Mouse (Mus musculus) kidney, adult 9 months (tissue): Measurements from ENCODE around the gene BC049762.

Source experiments
- DNase-seq: peaks from one replicate; pipeline ENCODE4 v3.0.0; 2022

The BC049762 gene

DNA sequence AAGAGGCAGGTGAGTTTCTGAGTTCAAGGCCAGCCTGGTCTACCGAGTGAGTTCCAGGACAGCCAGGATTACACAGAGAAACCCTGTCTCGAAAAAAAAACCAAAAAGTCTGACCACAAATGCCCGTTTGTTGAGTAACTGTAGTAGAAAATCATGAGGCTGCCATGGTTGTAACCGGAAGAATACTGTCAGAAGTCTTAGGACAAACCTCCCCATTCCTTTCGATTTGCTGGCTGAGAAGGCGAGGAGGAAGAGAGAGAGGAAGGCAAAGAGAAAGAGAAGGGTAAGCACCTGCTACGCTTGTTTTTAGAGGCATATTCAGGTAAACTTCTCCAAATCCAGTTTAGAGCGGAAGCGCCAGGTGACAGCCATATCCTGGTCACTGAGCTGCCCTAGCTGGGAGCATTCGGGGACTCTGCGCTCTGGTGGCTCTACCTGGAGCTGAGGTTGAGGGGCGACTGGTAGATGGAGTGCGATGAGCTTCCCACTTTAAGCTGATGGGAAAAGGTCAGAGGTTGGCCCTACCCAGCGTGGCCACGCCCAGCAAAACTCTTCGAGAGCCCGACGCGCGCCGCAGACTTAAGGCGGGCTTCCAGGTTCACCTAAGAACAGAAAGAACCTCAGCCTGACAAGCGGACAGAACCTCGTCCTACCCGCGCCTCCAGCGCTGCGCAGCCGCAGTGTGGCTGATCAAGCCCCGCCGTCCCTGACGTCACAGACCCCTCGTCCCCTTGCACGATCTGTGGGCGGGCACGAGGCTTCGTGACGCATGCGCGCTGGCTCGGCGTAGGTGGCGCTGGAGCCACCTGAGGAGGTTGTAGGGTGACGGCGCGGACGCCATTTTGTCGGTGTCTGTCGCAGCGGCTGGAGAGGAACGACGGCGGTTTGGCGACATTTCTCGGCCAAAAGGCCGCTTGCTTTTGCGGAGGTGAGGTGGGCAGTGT, at the start of gene BC049762:
BC049762 (minus strand) TSS at position 705 of the 944 bp plus-strand sequence.
- peak; percentile 99 for DNase-seq

DNA sequence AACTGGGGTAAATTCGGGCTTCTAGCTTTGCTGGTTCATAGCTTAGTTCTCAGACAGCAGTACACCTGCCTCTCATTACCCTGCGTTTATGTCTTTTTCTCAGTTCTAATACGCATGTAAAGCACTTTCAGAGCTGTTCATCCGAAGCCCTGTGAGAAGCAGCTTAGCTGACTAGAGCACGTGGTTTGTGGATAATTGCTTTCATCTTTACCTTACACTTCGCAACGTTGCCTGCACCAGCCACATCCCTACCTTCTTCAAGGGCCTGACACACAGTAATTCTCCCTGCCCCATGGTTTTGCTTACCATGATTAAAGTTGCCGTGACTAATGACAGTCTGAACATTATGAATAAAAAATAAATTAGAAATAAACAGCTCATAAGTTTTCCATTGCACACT, 49.0 kb upstream of the BC049762 start:
- DNase-seq: no peak

DNA sequence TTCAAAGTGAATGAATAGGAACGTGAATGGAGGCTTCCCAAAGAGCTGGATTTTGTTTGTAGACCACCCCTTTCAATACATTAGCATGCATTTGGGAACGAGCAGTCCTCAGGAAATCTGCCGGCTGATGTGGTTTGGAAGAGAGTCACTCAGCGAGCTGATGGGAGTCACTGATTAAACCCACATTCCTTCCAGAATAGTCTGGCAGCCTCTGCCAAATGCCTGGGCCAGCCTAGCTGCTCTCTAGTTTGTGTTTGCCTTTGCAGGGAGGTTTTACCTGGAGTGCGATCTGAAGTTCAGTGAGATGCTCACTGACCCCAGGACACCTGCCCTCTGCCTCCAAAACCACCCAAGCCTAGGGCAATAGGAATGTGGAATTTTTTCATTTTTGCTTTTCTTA, 45.5 kb upstream of the BC049762 start:
- peak; percentile 81 for DNase-seq

DNA sequence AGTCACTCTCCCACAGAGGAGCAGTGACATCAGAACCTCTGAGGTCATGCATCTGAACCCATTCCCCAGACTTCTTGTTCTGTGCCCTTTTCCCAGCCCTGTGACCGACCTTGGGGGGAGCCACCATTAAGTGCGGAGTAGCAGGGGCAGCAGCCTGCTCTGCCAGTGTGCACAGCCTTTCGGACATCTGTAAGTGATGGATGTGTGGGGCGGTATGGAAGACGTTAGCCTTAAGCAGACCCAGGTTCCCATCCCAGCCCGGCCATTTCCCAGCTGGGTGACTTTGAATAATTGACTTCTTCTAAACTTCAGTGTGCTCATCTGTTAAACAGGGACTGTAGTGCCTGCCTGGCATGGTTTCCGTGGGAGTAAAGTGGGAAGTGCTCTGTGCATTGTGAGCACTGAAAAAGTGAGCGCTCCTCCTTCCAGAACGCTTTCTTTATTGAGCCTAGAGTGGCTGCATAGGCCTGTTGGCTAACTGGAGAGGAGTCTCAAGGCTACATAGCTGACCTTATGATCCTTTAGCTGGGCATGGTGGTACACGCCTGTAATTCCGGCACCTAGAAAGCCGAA, 41.2 kb upstream of the BC049762 start:
- DNase-seq: no peak

DNA sequence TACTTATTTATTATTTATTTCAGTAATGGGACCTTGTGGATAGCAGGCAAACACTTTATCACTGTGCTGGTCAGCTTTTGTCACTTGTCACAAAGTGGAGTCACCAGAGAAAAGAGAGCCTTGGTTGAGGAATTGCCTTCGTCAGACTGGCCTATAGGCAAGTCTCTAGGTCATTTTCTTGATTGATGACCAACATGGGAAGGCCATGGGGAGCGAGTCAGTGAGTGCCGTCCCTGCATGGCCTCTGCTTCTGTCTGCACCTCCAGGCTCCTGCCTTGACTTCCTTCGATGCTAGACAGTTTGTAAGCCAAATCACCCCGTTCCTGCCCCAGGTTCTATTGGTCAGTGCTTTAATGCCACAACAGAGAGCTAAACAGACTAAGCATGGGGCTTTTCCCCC, 39.5 kb upstream of the BC049762 start:
- no peak for DNase-seq

DNA sequence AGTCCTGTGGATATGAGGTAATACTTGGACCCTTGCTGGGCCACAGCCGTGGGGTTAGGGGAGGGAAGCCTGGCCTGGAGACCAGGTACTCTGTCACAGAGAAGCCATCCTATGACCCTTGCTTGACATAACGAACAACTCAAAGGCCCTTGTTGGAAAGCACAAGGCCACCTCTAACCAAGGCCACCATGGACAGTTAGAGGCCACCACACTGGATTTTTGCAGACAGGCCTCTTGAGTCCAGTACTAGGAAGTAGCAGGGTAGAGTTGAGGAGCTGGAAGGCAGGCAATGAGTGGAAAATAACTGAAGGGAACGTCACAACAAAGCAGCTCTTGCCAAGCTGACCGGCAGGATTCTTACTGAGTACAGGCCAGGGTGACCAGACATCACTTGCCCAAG, 35.8 kb upstream of the BC049762 start:
- DNase-seq: no peak

DNA sequence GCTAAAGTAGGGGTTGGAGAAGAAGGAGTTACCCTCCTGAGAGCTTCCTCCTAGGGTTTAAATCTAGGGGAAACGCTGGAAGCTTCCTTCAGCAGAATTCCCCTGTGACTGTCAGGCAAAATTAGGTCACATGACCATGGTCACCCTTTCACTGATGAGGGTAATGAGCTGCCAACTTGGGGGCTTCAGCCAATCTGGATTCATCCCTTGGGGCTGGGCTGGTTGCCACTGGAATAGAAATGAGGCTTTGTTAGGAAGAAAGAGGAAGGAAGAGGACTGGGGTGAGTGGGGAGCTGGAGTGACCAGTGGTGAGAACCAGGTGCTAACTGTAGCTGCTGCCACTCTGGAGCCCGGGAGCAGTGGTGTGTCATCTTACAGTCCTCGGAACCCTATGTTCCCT, 32.9 kb upstream of the BC049762 start:
- no peak for DNase-seq

DNA sequence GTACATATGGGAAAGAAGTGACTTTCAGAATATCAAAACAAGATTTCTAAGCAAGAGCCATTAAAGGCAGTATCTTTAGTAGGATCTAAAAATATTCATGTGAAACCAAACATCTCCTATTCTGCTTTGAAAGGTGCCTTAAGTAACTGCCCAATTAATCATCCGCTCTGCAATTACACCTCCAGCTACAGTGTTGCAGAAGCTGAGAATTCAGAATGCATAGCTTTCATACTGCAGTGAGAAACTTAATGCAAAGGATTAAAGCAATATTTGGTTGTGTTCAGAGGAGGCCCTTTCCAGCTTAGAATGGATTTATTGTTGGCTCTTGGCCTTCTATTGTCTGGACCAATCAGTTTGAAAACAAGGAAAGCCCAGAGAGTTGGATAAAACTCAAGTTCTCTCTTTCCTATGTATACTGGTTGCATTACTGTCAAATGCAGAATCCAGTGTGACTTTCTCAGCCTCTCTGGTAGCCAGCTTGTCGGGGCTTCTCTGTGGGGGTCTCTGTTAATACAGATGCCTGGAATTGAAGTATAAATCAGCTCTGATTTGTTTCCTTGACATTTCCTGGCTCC, 31.2 kb upstream of the BC049762 start:
- DNase-seq: no peak

DNA sequence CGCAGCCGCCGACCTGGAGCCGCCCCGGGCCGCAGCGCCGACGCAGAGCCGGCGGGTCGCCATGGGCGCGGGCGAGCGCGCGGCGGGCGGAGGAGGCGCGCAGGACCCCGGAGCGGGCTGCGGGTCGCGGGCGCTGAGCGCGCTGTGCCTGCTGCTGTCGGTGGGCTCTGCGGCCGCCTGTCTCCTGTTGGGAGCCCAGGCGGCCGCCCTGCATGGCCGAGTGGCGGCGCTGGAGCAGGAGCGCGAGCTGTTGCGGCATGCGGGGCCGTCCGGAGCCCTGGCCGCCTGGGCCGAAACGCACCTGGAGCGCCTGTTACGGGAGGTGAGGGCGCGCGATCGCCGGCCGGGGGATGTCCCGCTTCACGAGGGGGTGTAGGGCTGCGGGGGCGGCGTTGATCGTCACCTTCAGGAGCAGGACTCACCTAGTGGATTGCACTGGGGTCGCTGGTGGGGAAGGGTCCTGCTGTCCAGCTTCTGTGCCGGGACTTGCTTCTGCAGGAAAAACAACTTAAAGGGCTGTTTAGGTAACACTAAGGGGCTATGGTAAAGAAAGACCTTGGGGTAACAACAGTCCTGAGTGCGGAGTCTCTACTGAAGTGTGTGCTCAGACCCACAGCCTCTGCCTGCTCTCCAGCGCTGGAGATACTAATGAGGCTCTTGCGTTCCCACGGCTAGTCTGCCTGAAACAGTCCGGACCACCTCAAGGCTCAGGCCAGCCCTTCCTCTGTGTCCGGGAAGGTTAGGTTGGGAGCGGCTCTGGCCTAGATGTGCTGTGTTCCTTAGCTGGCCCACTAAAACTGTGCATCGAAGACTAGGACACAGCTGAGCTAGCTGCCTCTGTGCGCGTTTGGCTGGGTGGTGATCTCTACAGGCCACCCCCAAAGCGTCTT, 27.5 kb upstream of the BC049762 start:
- DNase-seq: peak; percentile 31

DNA sequence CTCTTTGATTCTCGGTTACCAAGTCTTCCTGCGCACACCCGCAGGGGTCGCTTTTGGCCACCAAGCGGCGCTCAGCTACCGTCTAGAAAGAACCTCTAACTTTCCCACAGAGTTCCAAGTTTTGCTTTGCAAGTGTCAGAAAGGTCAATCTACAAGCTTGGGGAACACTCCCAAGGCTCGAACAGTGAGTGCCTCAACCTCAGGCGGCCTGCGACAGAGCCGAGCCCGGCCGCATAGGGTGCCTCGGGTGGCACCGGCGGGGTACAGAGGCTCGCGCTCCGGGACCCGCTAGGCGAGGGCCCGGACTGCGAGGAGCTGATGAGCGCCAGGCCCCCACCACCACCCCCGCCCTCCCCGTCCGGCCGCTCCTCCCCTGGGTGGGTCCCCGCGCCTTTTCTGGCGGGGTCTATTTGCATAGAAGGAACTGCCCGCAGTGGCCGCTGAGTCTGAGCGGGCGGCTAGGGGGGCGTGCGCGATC, 26.8 kb upstream of the BC049762 start, which contains the start of gene Col23a1:
Col23a1 (plus strand) TSS at position 357 of the 478 bp plus-strand sequence.
- peak; percentile 79 for DNase-seq

DNA sequence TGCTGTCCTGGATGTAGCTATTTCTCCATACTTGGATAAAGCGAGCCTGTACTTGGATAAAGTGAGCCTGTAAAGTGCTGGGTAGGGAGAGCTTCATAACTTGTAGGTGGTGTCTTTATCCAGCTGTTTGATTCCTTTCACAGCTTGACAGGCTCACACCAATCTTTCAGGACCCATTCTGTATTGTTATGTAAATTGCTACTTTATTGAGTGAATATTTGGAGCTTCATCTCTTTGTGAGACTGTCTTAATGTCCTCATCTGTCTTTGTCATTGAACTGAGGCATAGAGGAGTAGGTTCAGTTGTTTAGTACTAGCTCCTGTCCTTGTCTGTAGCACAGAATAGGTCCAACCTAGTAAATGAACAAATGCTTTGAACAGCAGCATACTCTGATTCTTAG, 11.6 kb upstream of the BC049762 start:
- no peak for DNase-seq

DNA sequence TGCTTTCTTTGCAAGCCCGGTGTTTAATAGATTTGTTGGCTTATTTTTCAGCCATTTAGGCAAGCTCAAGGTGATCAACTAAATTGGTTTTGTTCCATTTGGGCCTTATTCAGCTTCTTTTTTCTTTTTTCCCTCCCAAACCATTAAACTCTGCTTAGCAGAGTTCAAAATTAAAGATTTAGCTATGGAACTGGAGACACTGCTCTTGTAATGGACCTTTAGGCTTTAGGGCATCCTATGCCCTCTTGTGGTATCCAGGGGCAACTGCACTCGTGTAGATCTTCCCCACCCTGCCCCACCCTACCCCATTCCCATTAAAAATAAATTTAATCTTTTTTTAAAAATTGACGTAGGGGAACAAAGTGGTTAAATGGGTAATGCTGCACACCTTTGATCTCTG, 2.5 kb upstream of the BC049762 start:
- DNase-seq: peak; percentile 32

DNA sequence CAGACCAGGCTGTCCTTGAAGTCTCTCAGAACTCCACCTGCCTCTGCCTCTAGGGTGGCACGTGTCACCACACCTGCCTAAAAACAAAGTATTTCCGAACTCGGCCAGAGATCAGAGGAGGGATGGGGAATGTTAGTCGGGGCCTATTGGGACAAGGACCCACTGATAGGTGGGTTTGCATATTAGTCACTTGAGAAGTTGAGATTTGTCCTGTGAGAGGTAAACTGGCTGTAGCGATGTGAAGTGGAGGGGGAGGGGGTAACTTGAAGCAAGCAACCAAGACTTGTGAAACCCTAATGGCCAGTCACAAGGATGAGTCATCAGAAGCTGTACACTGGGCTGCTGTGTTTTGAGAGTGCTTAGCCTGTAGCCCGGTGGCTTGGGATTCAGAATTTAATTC, 1.5 kb upstream of the BC049762 start:
- DNase-seq: peak; percentile 47

DNA sequence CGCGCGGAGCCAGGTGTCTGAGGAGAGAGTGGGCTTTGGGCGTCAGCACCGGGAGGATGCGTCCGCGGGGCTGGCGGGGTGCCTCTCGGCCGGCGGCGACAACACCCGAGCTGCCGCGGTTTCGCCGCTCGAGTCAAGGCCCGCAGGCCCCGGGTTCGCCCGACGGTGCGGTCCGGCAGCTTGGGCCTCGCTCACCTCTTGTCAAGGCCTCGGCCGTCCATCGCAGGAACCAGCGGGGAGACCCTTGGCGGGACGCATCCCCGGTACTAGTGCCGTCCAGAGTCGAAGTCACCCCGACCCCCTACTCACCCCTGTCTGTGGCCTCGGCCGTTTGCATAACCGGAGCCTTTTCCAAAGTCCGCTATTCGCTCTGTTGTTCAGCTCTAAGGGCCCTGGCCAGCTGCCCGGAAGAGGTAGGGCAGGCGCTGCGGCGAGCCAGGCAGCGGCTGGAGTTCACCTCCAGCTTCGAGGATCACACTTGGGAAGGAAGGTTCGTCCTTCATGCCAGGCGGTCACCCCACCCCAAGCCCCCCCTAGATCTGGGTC, 513 bp upstream of the BC049762 start:
- peak; percentile 92 for DNase-seq

DNA sequence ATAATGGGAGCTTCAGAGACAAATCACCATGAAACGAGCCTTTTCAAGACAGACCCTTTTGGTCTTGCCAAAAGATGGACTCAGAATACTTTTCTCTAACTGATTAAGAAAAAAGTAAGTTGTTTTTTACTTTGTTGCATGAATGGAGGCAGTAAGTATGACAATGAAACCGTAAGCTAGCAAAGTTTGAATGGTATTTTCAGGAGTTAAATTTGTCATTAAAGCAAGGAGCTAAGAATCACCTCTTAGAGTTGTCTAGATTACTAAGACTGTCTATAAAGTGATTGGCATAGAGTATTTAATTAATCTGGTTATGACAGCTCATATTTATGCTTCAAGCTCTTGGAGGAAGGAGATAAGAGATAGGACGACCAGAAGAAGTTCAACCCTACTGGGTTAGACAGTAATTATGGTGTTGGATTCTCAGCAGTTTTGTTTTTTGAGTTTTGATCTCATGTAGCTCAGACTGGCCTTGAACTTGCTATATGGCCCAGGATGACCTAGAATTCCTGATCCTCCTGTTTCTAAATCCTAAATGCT, 1.1 kb downstream of the BC049762 start, which contains the start of gene Clk4:
Clk4 (plus strand) TSS at position 51 of the 540 bp plus-strand sequence.
- DNase-seq: no peak

DNA sequence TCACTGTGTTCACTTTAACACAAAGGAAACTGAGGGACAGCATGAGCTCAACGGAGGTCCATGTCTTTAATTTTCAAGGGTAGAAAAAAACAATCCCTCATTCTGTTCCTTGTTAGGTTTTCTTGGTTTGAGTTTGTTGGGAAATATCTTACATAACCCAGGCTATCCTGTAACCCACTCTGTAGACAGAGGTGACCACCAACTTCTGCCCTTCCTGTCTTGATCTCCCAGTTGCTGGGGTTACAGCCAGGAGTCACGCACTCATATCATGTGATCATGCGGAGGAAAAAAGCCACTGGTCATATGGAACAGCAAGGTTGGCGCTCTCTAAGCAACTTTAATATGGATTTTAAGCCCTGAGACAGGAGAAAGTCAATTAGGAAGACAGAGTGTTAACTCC, 5.8 kb downstream of the BC049762 start:
- no peak for DNase-seq

DNA sequence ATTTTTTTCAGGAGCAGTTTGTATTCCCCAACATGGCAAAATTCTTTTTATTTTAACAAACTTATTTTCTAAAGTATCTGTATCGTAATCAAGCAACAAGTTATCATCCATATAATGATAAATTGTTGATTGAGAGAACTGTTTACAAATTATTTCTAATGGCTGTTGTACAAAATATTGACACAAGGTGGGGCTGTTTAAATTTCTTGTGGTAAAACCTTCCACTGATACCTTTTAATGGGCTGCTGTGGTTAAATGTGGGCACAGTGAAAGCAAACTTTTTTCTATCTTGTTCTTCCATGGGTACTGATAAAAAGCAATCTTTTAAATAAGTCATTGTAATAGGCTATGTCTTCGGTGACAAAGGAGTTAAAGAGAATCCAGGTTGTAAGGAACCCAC, 19.9 kb downstream of the BC049762 start:
- DNase-seq: peak; percentile 14

DNA sequence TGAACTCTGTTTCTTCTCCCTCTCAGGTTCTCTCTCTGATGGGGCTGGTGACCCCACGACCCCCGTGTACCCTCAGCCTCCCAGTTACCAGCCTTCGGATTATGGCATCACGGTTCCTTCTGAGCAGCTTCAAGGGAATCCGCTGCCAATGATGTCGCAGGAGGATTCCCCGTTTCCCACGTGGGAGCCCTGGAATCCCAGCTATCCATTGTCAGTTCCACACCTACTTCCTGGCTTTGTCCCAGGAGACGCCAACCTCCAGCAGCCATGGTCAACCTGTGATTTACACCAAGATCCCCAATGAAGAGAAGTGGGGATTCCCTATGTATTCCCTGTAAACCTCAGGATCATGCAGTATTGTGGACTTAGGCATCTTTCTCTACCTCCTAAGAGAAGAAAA, 28.2 kb downstream of the BC049762 start:
- no peak for DNase-seq

DNA sequence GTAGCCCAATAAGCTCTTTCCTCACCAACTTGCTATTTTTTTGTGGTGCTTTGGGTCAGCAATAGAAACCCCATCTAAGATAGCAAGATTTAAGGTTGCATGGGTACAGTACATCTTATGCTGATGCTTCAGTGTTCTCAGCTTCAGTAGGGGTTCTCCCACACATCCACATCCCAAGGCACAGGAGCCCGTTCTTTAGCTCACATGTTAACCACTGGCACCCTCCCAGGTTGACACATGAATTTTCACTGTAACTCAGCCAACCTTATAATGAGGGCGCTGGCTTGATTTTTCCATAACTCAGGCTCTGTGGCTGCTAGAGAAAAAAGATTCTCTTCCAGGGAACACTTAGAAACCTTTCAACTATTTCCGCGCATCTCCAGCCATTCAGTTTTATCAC, 35.7 kb downstream of the BC049762 start:
- DNase-seq: no peak

DNA sequence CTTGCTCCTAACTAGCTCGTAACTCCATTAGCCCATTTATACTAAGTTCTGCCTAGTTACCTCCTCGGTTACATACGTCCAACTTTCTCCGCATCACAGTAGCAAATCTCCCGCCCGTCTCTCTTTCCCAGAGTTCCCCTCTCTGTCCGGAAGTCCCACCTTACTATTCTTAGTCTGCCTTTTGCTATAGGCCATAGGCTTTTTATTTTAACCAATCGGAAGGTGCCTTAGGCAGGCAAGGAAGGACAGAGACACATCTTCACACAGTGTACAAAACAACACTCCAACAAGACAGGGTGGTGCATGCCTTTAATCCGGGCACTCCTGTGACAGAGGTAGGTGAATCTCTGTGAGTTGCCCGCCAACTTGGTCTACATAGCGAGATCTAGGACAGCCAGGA, 42.5 kb downstream of the BC049762 start, which contains the start of gene Gm12569:
Gm12569 (plus strand) TSS at position 166 of the 400 bp plus-strand sequence.
- DNase-seq: no peak

DNA sequence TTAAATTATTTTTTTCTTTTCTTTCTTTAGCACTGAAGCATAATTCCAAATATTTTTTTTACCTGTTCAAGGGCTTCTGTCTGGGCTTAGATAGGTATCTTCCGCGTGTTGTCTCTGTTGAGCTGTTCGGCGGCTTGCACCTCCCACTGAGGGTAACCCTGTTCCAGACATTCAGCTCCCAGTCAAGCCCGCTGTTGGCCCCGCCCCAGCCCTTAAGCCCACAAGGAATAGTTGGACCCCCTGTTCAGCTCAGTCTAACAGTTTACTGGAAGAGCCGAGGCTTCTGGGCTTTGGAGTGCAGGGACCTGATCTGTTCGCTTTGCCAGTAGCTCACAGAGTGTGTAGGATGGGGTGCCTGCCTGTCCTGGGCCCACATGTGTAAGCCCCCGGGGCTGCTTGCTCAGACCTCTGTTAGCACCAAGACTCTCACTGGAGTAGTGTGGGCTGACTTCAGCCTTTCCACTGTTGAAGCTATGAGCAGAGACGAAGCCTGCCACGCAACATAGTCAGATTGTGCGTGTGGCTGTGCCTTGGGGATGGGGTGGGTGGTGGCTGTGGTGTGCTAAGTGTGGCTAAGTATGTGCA, 43.4 kb downstream of the BC049762 start:
- DNase-seq: no peak

DNA sequence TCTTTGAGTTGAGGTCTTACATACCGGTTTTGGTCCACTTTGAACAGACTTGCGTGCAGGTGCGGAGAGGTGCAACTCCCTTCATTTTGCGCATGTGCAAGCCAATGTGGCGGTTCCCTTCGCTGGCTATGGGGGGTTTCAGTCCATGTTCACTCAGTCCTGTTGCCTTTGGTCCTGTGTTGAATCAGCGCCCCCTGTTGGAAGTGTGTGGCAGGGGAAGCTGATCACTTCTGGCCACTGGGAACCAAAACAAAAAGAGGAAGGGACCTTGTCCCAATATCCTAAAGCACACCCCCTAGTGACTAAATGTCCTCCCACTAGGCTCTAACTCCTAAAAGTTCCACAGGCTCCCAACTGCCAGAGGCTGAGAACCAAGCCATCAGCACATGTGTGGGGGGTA, 48.8 kb downstream of the BC049762 start:
- DNase-seq: no peak
